Mouse (Mus musculus): ENCODE results near the gene 3110018I06Rik. TPM values are rescaled to one million over a fixed set of nuclear protein-coding genes. Genes with fewer than 3 reads are reported as not detected.

Gene 3110018I06Rik
- polyA plus RNA-seq (2014; fragmentation: Nextera tagmentation; extraction: Ambion mirVana): not detected in 2 replicates

GRCm38 (mm10) chr12:107488371-107488770 is at the start of gene 3110018I06Rik:
Gene 3110018I06Rik (plus strand): TSS chr12:107488632.
- Histone ChIP-seq H3K9me3 (ENCODE audit: control insufficient read depth, low read length) (peaks cover 4% of the 10 kb centered on the region; the same call in 1 of the 2 replicates), H3K4me1 (ENCODE audit: control insufficient read depth, insufficient read depth, low read length) (no peaks in the 10 kb centered on the region), H3K4me3 (ENCODE audit: low read depth, low read length) (no peak within 1 kb of the TSS), H3K27me3 (ENCODE audit: control insufficient read depth, insufficient read depth, low read length) (no peaks in the 10 kb centered on the region), H3K36me3 (ENCODE audit: control insufficient read depth, insufficient read depth, low read length) (no peaks in the 10 kb centered on the region), H3K4me2 (no peak within 1 kb of the TSS), H3K27ac (ENCODE audit: low read depth, low read length) (no peak within 1 kb of the TSS), H3K9ac (ENCODE audit: low read length) (no peak within 1 kb of the TSS)
- ATAC-seq (ENCODE audit: low FRiP score): no peak
- 89% methylated on average over 6 of the region's 6 CpGs for WGBS
- DNase-seq (ENCODE audit: low spot score, missing footprints): no peak

GRCm38 (mm10) chr12:107444681-107445080 is 43.8 kb upstream of the 3110018I06Rik start:
- H3K36me3 ChIP-seq (ENCODE audit: control insufficient read depth, insufficient read depth, low read length): no peaks in the 10 kb centered on the region
- no peak overlapping the region for H3K9ac ChIP-seq (ENCODE audit: low read length)
- H3K4me1 ChIP-seq (ENCODE audit: control insufficient read depth, insufficient read depth, low read length): no peaks in the 10 kb centered on the region
- ATAC-seq (ENCODE audit: low FRiP score) (no peak), DNase-seq (ENCODE audit: low spot score, missing footprints) (no peak)
- H3K27me3 ChIP-seq (ENCODE audit: control insufficient read depth, insufficient read depth, low read length): no peaks in the 10 kb centered on the region
- WGBS: 56% methylated on average over 7 of the region's 7 CpGs
- no peak overlapping the region for H3K27ac ChIP-seq (ENCODE audit: low read depth, low read length)
- H3K9me3 ChIP-seq (ENCODE audit: control insufficient read depth, low read length): no peaks in the 10 kb centered on the region
- no peak overlapping the region for H3K4me3 ChIP-seq (ENCODE audit: low read depth, low read length)
- no peak overlapping the region for H3K4me2 ChIP-seq

GRCm38 (mm10) chr12:107457835-107458234 is 30.6 kb upstream of the 3110018I06Rik start:
- no peak overlapping the region for H3K27ac ChIP-seq (ENCODE audit: low read depth, low read length)
- ATAC-seq (ENCODE audit: low FRiP score) (no peak), DNase-seq (ENCODE audit: low spot score, missing footprints) (no peak)
- no peaks in the 10 kb centered on the region for H3K27me3 ChIP-seq (ENCODE audit: control insufficient read depth, insufficient read depth, low read length)
- no peak overlapping the region for H3K4me2 ChIP-seq
- no peak overlapping the region for H3K4me3 ChIP-seq (ENCODE audit: low read depth, low read length)
- H3K4me1 ChIP-seq (ENCODE audit: control insufficient read depth, insufficient read depth, low read length): no peaks in the 10 kb centered on the region
- no peaks in the 10 kb centered on the region for H3K9me3 ChIP-seq (ENCODE audit: control insufficient read depth, low read length)
- WGBS: 77% methylated on average over 9 of the region's 9 CpGs
- H3K36me3 ChIP-seq (ENCODE audit: control insufficient read depth, insufficient read depth, low read length): no peaks in the 10 kb centered on the region
- H3K9ac ChIP-seq (ENCODE audit: low read length): no peak overlapping the region

DNA sequence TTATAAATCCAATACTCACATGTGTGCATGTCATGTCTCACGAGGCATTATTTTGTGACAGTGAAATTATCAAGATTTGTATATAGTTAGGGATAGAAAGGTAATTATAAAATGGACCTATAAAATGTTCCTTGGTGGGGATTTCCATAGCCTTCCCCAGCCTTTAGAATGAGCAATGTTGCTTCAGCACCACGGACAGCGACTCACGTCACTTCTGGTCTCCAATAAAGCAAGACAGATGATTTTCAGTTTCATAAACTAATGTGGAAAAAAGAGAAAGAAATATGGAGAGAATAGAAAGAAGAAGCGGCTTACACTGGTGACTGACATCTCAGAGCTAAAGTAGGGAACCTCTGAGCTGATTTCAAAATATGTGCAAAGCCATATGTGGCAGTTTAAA is 23.7 kb upstream of the 3110018I06Rik start:
- peaks cover 6% of the 10 kb centered on the region; the same call in 1 of the 2 replicates for H3K4me1 ChIP-seq (ENCODE audit: control insufficient read depth, insufficient read depth, low read length)
- no peak overlapping the region for H3K9ac ChIP-seq (ENCODE audit: low read length)
- H3K27me3 ChIP-seq (ENCODE audit: control insufficient read depth, insufficient read depth, low read length): no peaks in the 10 kb centered on the region; the same call in 1 of the 2 replicates
- H3K4me3 ChIP-seq (ENCODE audit: low read depth, low read length): no peak overlapping the region
- H3K27ac ChIP-seq (ENCODE audit: low read depth, low read length): no peak overlapping the region
- no peak overlapping the region for H3K4me2 ChIP-seq
- 27% methylated on average over 5 of the region's 5 CpGs for WGBS
- no peaks in the 10 kb centered on the region for H3K9me3 ChIP-seq (ENCODE audit: control insufficient read depth, low read length)
- no peak for ATAC-seq (ENCODE audit: low FRiP score)
- no peaks in the 10 kb centered on the region for H3K36me3 ChIP-seq (ENCODE audit: control insufficient read depth, insufficient read depth, low read length)
- peak; percentile 91 for DNase-seq (ENCODE audit: low spot score, missing footprints)

- Histone ChIP-seq H3K4me2 (no peak overlapping the region), H3K4me3 (ENCODE audit: low read depth, low read length) (no peak overlapping the region), H3K27ac (ENCODE audit: low read depth, low read length) (no peak overlapping the region), H3K36me3 (ENCODE audit: control insufficient read depth, insufficient read depth, low read length) (no peaks in the 10 kb centered on the region), H3K4me1 (ENCODE audit: control insufficient read depth, insufficient read depth, low read length) (peaks cover 10% of the 10 kb centered on the region; the same call in 1 of the 2 replicates), H3K27me3 (ENCODE audit: control insufficient read depth, insufficient read depth, low read length) (no peaks in the 10 kb centered on the region; the same call in 1 of the 2 replicates), H3K9ac (ENCODE audit: low read length) (0 out of 2 replicates have a peak overlapping the region, but pooled peaks have one; percentile 12), H3K9me3 (ENCODE audit: control insufficient read depth, low read length) (no peaks in the 10 kb centered on the region)
- DNase-seq (ENCODE audit: low spot score, missing footprints) (no peak), ATAC-seq (ENCODE audit: low FRiP score) (peak; percentile 70)
- WGBS: 45% methylated on average over 12 of the region's 12 CpGs
Observed at GRCm38 (mm10) chr12:107476441-107477291, 11.8 kb upstream of the 3110018I06Rik start.

DNA sequence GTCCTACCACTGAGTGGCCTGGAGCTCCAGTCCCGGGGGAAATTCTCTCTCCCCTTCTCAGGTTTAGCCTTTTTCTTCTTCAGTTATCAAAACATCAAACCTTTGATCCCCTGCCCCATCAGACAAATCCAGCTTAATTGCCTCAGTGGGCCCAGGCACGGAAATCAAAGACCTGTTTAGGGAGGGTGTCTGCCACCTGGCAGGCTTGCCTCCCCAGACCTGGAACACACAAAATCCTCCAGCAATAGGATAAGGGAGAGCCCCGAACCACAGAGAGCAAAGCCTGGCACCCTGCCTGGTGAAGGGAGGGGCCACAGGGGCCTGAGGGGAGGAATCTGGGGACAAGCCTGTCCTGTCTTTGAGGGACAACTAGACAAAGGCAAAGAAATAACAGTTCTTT is 9.1 kb upstream of the 3110018I06Rik start:
- 5% methylated on average over 3 of the region's 3 CpGs for WGBS
- H3K36me3 ChIP-seq (ENCODE audit: control insufficient read depth, insufficient read depth, low read length): no peaks in the 10 kb centered on the region
- H3K9me3 ChIP-seq (ENCODE audit: control insufficient read depth, low read length): no peaks in the 10 kb centered on the region
- H3K9ac ChIP-seq (ENCODE audit: low read length): no peak overlapping the region
- ATAC-seq (ENCODE audit: low FRiP score): no peak
- no peak overlapping the region for H3K27ac ChIP-seq (ENCODE audit: low read depth, low read length)
- peaks cover 10% of the 10 kb centered on the region; the same call in 1 of the 2 replicates for H3K4me1 ChIP-seq (ENCODE audit: control insufficient read depth, insufficient read depth, low read length)
- DNase-seq (ENCODE audit: low spot score, missing footprints): no peak
- H3K4me2 ChIP-seq: no peak overlapping the region
- H3K27me3 ChIP-seq (ENCODE audit: control insufficient read depth, insufficient read depth, low read length): no peaks in the 10 kb centered on the region; the same call in 1 of the 2 replicates
- H3K4me3 ChIP-seq (ENCODE audit: low read depth, low read length): no peak overlapping the region

GRCm38 (mm10) chr12:107483031-107483430 is 5.4 kb upstream of the 3110018I06Rik start:
- no peak for DNase-seq (ENCODE audit: low spot score, missing footprints)
- Histone ChIP-seq H3K9ac (ENCODE audit: low read length) (no peak overlapping the region), H3K4me3 (ENCODE audit: low read depth, low read length) (no peak overlapping the region), H3K4me1 (ENCODE audit: control insufficient read depth, insufficient read depth, low read length) (no peaks in the 10 kb centered on the region), H3K27me3 (ENCODE audit: control insufficient read depth, insufficient read depth, low read length) (no peaks in the 10 kb centered on the region), H3K36me3 (ENCODE audit: control insufficient read depth, insufficient read depth, low read length) (no peaks in the 10 kb centered on the region), H3K4me2 (no peak overlapping the region), H3K27ac (ENCODE audit: low read depth, low read length) (no peak overlapping the region), H3K9me3 (ENCODE audit: control insufficient read depth, low read length) (peaks cover 4% of the 10 kb centered on the region; the same call in 1 of the 2 replicates)
- 79% methylated on average over 5 of the region's 5 CpGs for WGBS
- ATAC-seq (ENCODE audit: low FRiP score): no peak

GRCm38 (mm10) chr12:107491344-107491743 is 2.9 kb downstream of the 3110018I06Rik start:
- Histone ChIP-seq H3K4me2 (no peak overlapping the region), H3K4me3 (ENCODE audit: low read depth, low read length) (no peak overlapping the region), H3K9ac (ENCODE audit: low read length) (no peak overlapping the region), H3K27ac (ENCODE audit: low read depth, low read length) (no peak overlapping the region), H3K9me3 (ENCODE audit: control insufficient read depth, low read length) (peaks cover 4% of the 10 kb centered on the region; the same call in 1 of the 2 replicates), H3K36me3 (ENCODE audit: control insufficient read depth, insufficient read depth, low read length) (no peaks in the 10 kb centered on the region), H3K4me1 (ENCODE audit: control insufficient read depth, insufficient read depth, low read length) (no peaks in the 10 kb centered on the region), H3K27me3 (ENCODE audit: control insufficient read depth, insufficient read depth, low read length) (no peaks in the 10 kb centered on the region)
- ATAC-seq (ENCODE audit: low FRiP score) (no peak), DNase-seq (ENCODE audit: low spot score, missing footprints) (no peak)
- 93% methylated on average over 1 of the region's 1 CpGs for WGBS

DNA sequence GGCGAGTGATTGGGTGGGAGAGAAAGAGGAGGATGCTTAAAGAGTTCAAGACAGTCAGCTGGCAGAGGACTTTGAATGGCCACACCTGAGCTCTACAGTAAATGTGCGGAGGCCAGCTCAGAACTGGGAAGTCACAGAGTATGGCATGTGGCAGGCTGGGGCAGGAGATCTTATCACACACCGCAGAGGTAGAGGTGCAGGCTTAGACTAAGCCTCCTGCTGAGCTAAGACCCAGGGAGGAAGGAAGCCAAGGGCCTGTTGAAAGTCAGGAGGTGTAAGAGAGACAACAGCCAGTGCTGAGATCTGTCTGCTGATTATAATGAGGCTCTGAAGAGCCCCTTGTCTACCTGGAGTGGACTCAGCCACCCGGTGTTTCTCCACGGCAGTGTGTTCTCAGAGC is 8.5 kb downstream of the 3110018I06Rik start:
- H3K4me1 ChIP-seq (ENCODE audit: control insufficient read depth, insufficient read depth, low read length): no peaks in the 10 kb centered on the region
- H3K9me3 ChIP-seq (ENCODE audit: control insufficient read depth, low read length): no peaks in the 10 kb centered on the region
- no peak overlapping the region for H3K4me2 ChIP-seq
- H3K27ac ChIP-seq (ENCODE audit: low read depth, low read length): no peak overlapping the region
- DNase-seq (ENCODE audit: low spot score, missing footprints) (no peak), ATAC-seq (ENCODE audit: low FRiP score) (no peak)
- 74% methylated on average over 5 of the region's 5 CpGs for WGBS
- H3K4me3 ChIP-seq (ENCODE audit: low read depth, low read length): no peak overlapping the region
- no peaks in the 10 kb centered on the region for H3K36me3 ChIP-seq (ENCODE audit: control insufficient read depth, insufficient read depth, low read length)
- no peak overlapping the region for H3K9ac ChIP-seq (ENCODE audit: low read length)
- H3K27me3 ChIP-seq (ENCODE audit: control insufficient read depth, insufficient read depth, low read length): no peaks in the 10 kb centered on the region
